Mouse (Mus musculus) heart, adult 2 months (tissue): ENCODE measurements around the gene Mybpc3. TPM values are rescaled to one million over a fixed set of nuclear protein-coding genes. Genes with fewer than 3 reads are reported as not detected.

Experiments used
- DNase-seq, 2 experiments: peaks; one replicate each; pipeline ENCODE4 v3.0.0; 2021
- H3K27ac ChIP-seq: fragments of 200-600 bp; 2 replicates; pipeline ENCODE4 v1.8.1; 2022
- H3K27me3 ChIP-seq: fragments of 200-500 bp; 2 replicates; pipeline ENCODE4 v1.6.1; 2012; ENCODE audit warnings: mild to moderate bottlenecking, low read length, inconsistent platforms, mixed read lengths; ENCODE audit not compliant: control insufficient read depth, insufficient read depth
- H3K36me3 ChIP-seq: fragments of 200-500 bp; 2 replicates; pipeline ENCODE4 v1.6.1; 2012; ENCODE audit warnings: low read length, inconsistent platforms; ENCODE audit not compliant: control insufficient read depth, insufficient read depth
- H3K4me1 ChIP-seq: fragments of 200-500 bp; 2 replicates; pipeline ENCODE4 v1.6.1; 2011; ENCODE audit warnings: low read length; ENCODE audit not compliant: control insufficient read depth, insufficient read depth
- H3K4me3 ChIP-seq: fragments of 200-600 bp; 2 replicates; pipeline ENCODE4 v1.8.1; 2022
- H3K79me2 ChIP-seq: fragments of 200-500 bp; replicated peaks from 2 replicates; pipeline ENCODE4 v1.6.1; 2012; ENCODE audit warnings: mild to moderate bottlenecking, inconsistent platforms, low read length, moderate library complexity, mixed read lengths; ENCODE audit not compliant: control insufficient read depth, insufficient read depth
- H3K9ac ChIP-seq: fragments of 200-500 bp; 2 replicates; pipeline ENCODE4 v1.6.1; 2012; ENCODE audit warnings: low read depth, mild to moderate bottlenecking, control low read depth, inconsistent platforms, low read length, mixed read lengths
- CTCF ChIP-seq: fragments of 200-600 bp; IDR thresholded peaks from 2 replicates; pipeline ENCODE4 v1.8.1; 2022; ENCODE audit warnings: antibody characterized with exemption, mild to moderate bottlenecking, moderate library complexity
- EP300 ChIP-seq: fragments of 200-500 bp; IDR thresholded peaks from 2 replicates; pipeline ENCODE4 v1.6.1; 2011; ENCODE audit warnings: low read depth, low read length, control low read depth; ENCODE audit not compliant: insufficient read depth
- POLR2A ChIP-seq: fragments of 200-500 bp; IDR thresholded peaks from 2 replicates; pipeline ENCODE4 v1.6.1; 2011; ENCODE audit warnings: mild to moderate bottlenecking, low read depth, low read length, control low read depth; ENCODE audit not compliant: insufficient read depth
- WGBS: fragments of 180-500 bp; shearing (Covaris S2); methylation state at CpG from one replicate; pipeline ENCODE4 v1.1.7; 2018; 5-methylcytosine and 5-hydroxymethylcytosine counted together
- intact Hi-C: fragments of 180-260 bp; cut with DNase I; formaldehyde crosslinking; loops from one replicate; pipeline ENCODE4 v1.15.1; 2025
- polyA plus RNA-seq: library from polyadenylated mRNA; depleted of rRNA; stranded (reverse); fragments of >200 nt; gene quantifications from 2 replicates; pipeline ENCODE4 v1.2.3, GENCODE M21; 2012; rRNA removed
- total RNA-seq, 2 experiments: library from RNA; stranded (reverse); gene quantifications; 2 replicates each; pipeline ENCODE4 v1.2.3; 2021

Mybpc3 gene
- total and polyA plus RNA-seq, 3 experiments, result 1,229 to 1,417 (median 1,378) TPM

- Histone ChIP-seq H3K79me2 (no peaks in the 10 kb centered on the region), H3K4me3 (peak overlapping the region; percentile 78), H3K27me3 (no peaks in the 10 kb centered on the region), H3K36me3 (no peaks in the 10 kb centered on the region), H3K4me1 (peaks cover 10% of the 10 kb centered on the region), H3K27ac (peak overlapping the region; percentile 71), H3K9ac (peak overlapping the region; percentile 82)
- peak; percentile 78 to 79 for DNase-seq
- TF ChIP-seq CTCF (no peak), EP300 (no peak), POLR2A (no peak)
- intact Hi-C loops, result no loop called here
- under 1% methylated on average over 80 of the region's 81 CpGs for WGBS
Observed at GRCm38 (mm10) chr2:91182405-91183147, 64.6 kb downstream of the Mybpc3 start.

GRCm38 (mm10) chr2:91183148-91183513 is 65.2 kb downstream of the Mybpc3 start:
- Histone ChIP-seq H3K36me3 (no peaks in the 10 kb centered on the region), H3K27me3 (no peaks in the 10 kb centered on the region), H3K4me1 (peaks cover 10% of the 10 kb centered on the region), H3K9ac (peak overlapping the region; percentile 82), H3K27ac (peak overlapping the region; percentile 71), H3K4me3 (peak overlapping the region; percentile 78), H3K79me2 (no peaks in the 10 kb centered on the region)
- peak; percentile 90 to 92 for DNase-seq
- intact Hi-C loops, result no loop called here
- WGBS, result under 1% methylated on average over 9 of the region's 9 CpGs
- TF ChIP-seq EP300, result peak; percentile 36; the same call in 1 of the 2 replicates
- no peak for TF ChIP-seq CTCF
- no peak; the same call in 1 of the 2 replicates for TF ChIP-seq POLR2A

GRCm38 (mm10) chr2:91183711-91184405 is 65.9 kb downstream of the Mybpc3 start, which contains the start of gene Madd:
Gene Madd (minus strand): TSS chr2:91183837.
- peak within 1 kb of the TSS; percentile 78 for H3K4me3 ChIP-seq
- TF ChIP-seq CTCF (no peak), EP300 (no peak), POLR2A (no peak)
- H3K79me2 ChIP-seq, result no peaks in the 10 kb centered on the region
- 53% methylated on average over 15 of the region's 15 CpGs for WGBS
- no peaks in the 10 kb centered on the region for H3K27me3 ChIP-seq
- intact Hi-C loops, result no loop called here
- peak within 1 kb of the TSS; percentile 82 for H3K9ac ChIP-seq
- no peaks in the 10 kb centered on the region for H3K36me3 ChIP-seq
- peak; percentile 55 to 75 for DNase-seq
- H3K27ac ChIP-seq, result peak within 1 kb of the TSS; percentile 75
- H3K4me1 ChIP-seq, result peaks cover 10% of the 10 kb centered on the region

Other genes starting within 250 kb of the Mybpc3 start
- gene C1qtnf4, start 232.3 kb upstream of the Mybpc3 start, total RNA-seq, result 1 to 10 TPM; 4.2 to 4.4 TPM
- 6.4 and 8.4 TPM in 2 replicates for gene C1qtnf4, start 232.3 kb upstream of the Mybpc3 start, polyA plus RNA-seq
- gene Kbtbd4, start 213.4 kb upstream of the Mybpc3 start, total RNA-seq, result 10 to 100 TPM; 20.6 to 23.4 TPM
- 14.0 and 23.3 TPM in 2 replicates for gene Kbtbd4, start 213.4 kb upstream of the Mybpc3 start, polyA plus RNA-seq
- gene Ndufs3, start 213.3 kb upstream of the Mybpc3 start, total RNA-seq, result 100 to 1,000 TPM; 770 to 910 TPM
- 596 and 1,142 TPM in 2 replicates for gene Ndufs3, start 213.3 kb upstream of the Mybpc3 start, polyA plus RNA-seq
- 10 to 100 TPM; 69.2 to 77.7 TPM for gene Celf1, start 177.8 kb upstream of the Mybpc3 start, total RNA-seq
- 39.2 and 74.0 TPM in 2 replicates for gene Celf1, start 177.8 kb upstream of the Mybpc3 start, polyA plus RNA-seq
- gene Rapsn, start 82.5 kb upstream of the Mybpc3 start, total RNA-seq, result 10 to 100 TPM; 15.9 to 16.8 TPM
- gene Rapsn, start 82.5 kb upstream of the Mybpc3 start, polyA plus RNA-seq, result 19.3 and 22.0 TPM in 2 replicates
- 100 to 1,000 TPM; 216 to 252 TPM for gene Psmc3, start 64.1 kb upstream of the Mybpc3 start, total RNA-seq
- gene Psmc3, start 64.1 kb upstream of the Mybpc3 start, polyA plus RNA-seq, result 112 and 141 TPM in 2 replicates
- 10 to 100 TPM; 21.1 to 22.3 TPM for gene Slc39a13, start 47.7 kb upstream of the Mybpc3 start, total RNA-seq
- gene Slc39a13, start 47.7 kb upstream of the Mybpc3 start, polyA plus RNA-seq, result 57.3 and 58.6 TPM in 2 replicates
- gene Spi1, start 35.8 kb upstream of the Mybpc3 start, total RNA-seq, result 1 to 10 TPM; 3.7 to 6.2 TPM
- 10.2 and 17.2 TPM in 2 replicates for gene Spi1, start 35.8 kb upstream of the Mybpc3 start, polyA plus RNA-seq
- gene Madd, start 65.7 kb downstream of the Mybpc3 start, total RNA-seq, result 1 to 10 TPM; 4.7 to 8.5 TPM
- 6.1 and 8.6 TPM in 2 replicates for gene Madd, start 65.7 kb downstream of the Mybpc3 start, polyA plus RNA-seq
- 10 to 100 TPM; 20.3 to 27.6 TPM for gene Nr1h3, start 84.7 kb downstream of the Mybpc3 start, total RNA-seq
- 30.6 and 32.9 TPM in 2 replicates for gene Nr1h3, start 84.7 kb downstream of the Mybpc3 start, polyA plus RNA-seq
- gene Acp2, start 84.7 kb downstream of the Mybpc3 start, total RNA-seq, result 10 to 100 TPM; 17.3 to 19.9 TPM
- 15.0 and 20.4 TPM in 2 replicates for gene Acp2, start 84.7 kb downstream of the Mybpc3 start, polyA plus RNA-seq
- 1 to 10 TPM; 2.7 to 3.2 TPM for gene Ddb2, start 118.8 kb downstream of the Mybpc3 start, total RNA-seq
- gene Ddb2, start 118.8 kb downstream of the Mybpc3 start, polyA plus RNA-seq, result 8.5 and 12.6 TPM in 2 replicates
- 100 to 1,000 TPM; 141 to 157 TPM for gene Pacsin3, start 137.8 kb downstream of the Mybpc3 start, total RNA-seq
- 139 and 165 TPM in 2 replicates for gene Pacsin3, start 137.8 kb downstream of the Mybpc3 start, polyA plus RNA-seq
- gene Arfgap2, start 146.8 kb downstream of the Mybpc3 start, total RNA-seq, result 10 to 100 TPM; 54.7 to 58.2 TPM
- gene Arfgap2, start 146.8 kb downstream of the Mybpc3 start, polyA plus RNA-seq, result 35.0 and 43.2 TPM in 2 replicates